Mouse (Mus musculus) bone marrow, adult 2 months (tissue): ENCODE data around the gene Chid1.

Experiments
- CTCF ChIP-seq: fragments of 200-500 bp; IDR thresholded peaks from 2 replicates; pipeline ENCODE4 v1.5.1; 2011; ENCODE audit warnings: low read length, control low read depth; ENCODE audit not compliant: control insufficient read depth, insufficient read depth
- POLR2A ChIP-seq: fragments of 200-500 bp; IDR thresholded peaks from 2 replicates; pipeline ENCODE4 v1.6.1; 2011; ENCODE audit warnings: low read depth, mild to moderate bottlenecking, control low read depth, low read length, borderline replicate concordance; ENCODE audit not compliant: control insufficient read depth

DNA sequence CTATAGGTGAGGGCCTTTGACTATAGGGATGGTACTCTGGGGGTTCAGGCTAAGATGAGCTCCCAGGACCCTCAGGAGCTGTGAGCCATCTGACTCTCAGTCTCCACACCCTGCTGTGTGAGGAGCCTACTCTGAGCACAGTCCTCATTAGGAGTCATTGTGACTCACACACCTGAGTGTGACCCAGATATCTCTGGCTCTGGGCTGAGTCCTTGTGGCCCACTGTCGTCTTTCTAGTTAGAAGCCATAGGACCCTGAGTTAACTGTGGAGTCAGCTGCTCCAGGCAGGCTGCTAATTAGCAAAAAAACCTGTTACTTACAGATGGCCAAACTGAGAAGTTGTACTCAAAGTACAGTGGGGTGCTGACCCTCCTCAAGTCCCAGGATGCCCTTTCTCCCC is 45.9 kb downstream of the Chid1 start:
- TF ChIP-seq CTCF = no peak
- TF ChIP-seq POLR2A = no peak
